Mouse (Mus musculus): ENCODE measurements at regions not wholly inside any gene's neighbourhood (a gene's known extent, or its start where the extent isn't known, plus 50 kb on each side); places are given as distances from the start of the nearest gene placed in this dataset.

GRCm38 (mm10) chr6:117071311-117071710 is 97.0 kb upstream of the Cxcl12 start:
- no peak for TF ChIP-seq MYOD1 (IDR thresholded peaks at IDR 0.05; ENCODE audit: control insufficient read depth, insufficient read length, low read depth)
- no peak for TF ChIP-seq MAX (IDR thresholded peaks at IDR 0.05)
- TF ChIP-seq USF1 (IDR thresholded peaks at IDR 0.05; ENCODE audit: low read depth), result no peak
- no peak for TF ChIP-seq FOSL1 (IDR thresholded peaks at IDR 0.05; ENCODE audit: insufficient read depth, low read length, poor library complexity, severe bottlenecking)
- TF ChIP-seq MYOG (IDR thresholded peaks at IDR 0.05; ENCODE audit: control insufficient read depth, extremely low read depth, insufficient read length), result no peak
- TF ChIP-seq CTCF (IDR thresholded peaks at IDR 0.05; ENCODE audit: control insufficient read depth, insufficient read depth, insufficient read length), result no peak
- no peak for TF ChIP-seq CEBPB (IDR thresholded peaks at IDR 0.05; ENCODE audit: low read depth)
- Histone ChIP-seq H3K36me3 (ENCODE audit: control insufficient read depth, insufficient read depth) (no peaks in the 10 kb centered on the region), H3K79me2 (ENCODE audit: control insufficient read depth, insufficient read depth) (no peaks in the 10 kb centered on the region), H3ac (ENCODE audit: control insufficient read depth, insufficient read length, low read depth) (no peak overlapping the region), H3K79me3 (ENCODE audit: low read depth) (no peaks in the 10 kb centered on the region), H3K4me3 (ENCODE audit: insufficient read depth, poor library complexity, severe bottlenecking) (no peak overlapping the region), H3K27me3 (ENCODE audit: control insufficient read depth, insufficient read depth, insufficient read length) (no peaks in the 10 kb centered on the region)

GRCm38 (mm10) chr6:117071857-117072256 is 96.5 kb upstream of the Cxcl12 start:
- no peaks in the 10 kb centered on the region for H3K79me3 ChIP-seq (ENCODE audit: low read depth)
- H3K79me2 ChIP-seq (ENCODE audit: control insufficient read depth, insufficient read depth), result no peaks in the 10 kb centered on the region
- TF ChIP-seq FOSL1 (IDR thresholded peaks at IDR 0.05; ENCODE audit: insufficient read depth, low read length, poor library complexity, severe bottlenecking), result no peak
- TF ChIP-seq MAX (IDR thresholded peaks at IDR 0.05), result no peak
- no peak for TF ChIP-seq CEBPB (IDR thresholded peaks at IDR 0.05; ENCODE audit: low read depth)
- no peak for TF ChIP-seq CTCF (IDR thresholded peaks at IDR 0.05; ENCODE audit: control insufficient read depth, insufficient read depth, insufficient read length)
- TF ChIP-seq MYOG (IDR thresholded peaks at IDR 0.05; ENCODE audit: control insufficient read depth, extremely low read depth, insufficient read length), result no peak
- TF ChIP-seq USF1 (IDR thresholded peaks at IDR 0.05; ENCODE audit: low read depth), result no peak
- no peak for TF ChIP-seq MYOD1 (IDR thresholded peaks at IDR 0.05; ENCODE audit: control insufficient read depth, insufficient read length, low read depth)
- no peaks in the 10 kb centered on the region for H3K36me3 ChIP-seq (ENCODE audit: control insufficient read depth, insufficient read depth)
- no peak overlapping the region for H3ac ChIP-seq (ENCODE audit: control insufficient read depth, insufficient read length, low read depth)
- H3K27me3 ChIP-seq (ENCODE audit: control insufficient read depth, insufficient read depth, insufficient read length), result no peaks in the 10 kb centered on the region
- no peak overlapping the region for H3K4me3 ChIP-seq (ENCODE audit: insufficient read depth, poor library complexity, severe bottlenecking)

GRCm38 (mm10) chr6:117079500-117079899 is 88.8 kb upstream of the Cxcl12 start:
- Histone ChIP-seq H3K79me3 (ENCODE audit: low read depth) (no peaks in the 10 kb centered on the region), H3K79me2 (ENCODE audit: control insufficient read depth, insufficient read depth) (no peaks in the 10 kb centered on the region), H3K27me3 (ENCODE audit: control insufficient read depth, insufficient read depth, insufficient read length) (no peaks in the 10 kb centered on the region), H3K36me3 (ENCODE audit: control insufficient read depth, insufficient read depth) (no peaks in the 10 kb centered on the region), H3ac (ENCODE audit: control insufficient read depth, insufficient read length, low read depth) (no peak overlapping the region), H3K4me3 (ENCODE audit: insufficient read depth, poor library complexity, severe bottlenecking) (no peak overlapping the region)
- TF ChIP-seq CEBPB (IDR thresholded peaks at IDR 0.05; ENCODE audit: low read depth) (no peak), FOSL1 (IDR thresholded peaks at IDR 0.05; ENCODE audit: insufficient read depth, low read length, poor library complexity, severe bottlenecking) (no peak), USF1 (IDR thresholded peaks at IDR 0.05; ENCODE audit: low read depth) (no peak), MYOG (IDR thresholded peaks at IDR 0.05; ENCODE audit: control insufficient read depth, extremely low read depth, insufficient read length) (no peak), CTCF (IDR thresholded peaks at IDR 0.05; ENCODE audit: control insufficient read depth, insufficient read depth, insufficient read length) (no peak), MYOD1 (IDR thresholded peaks at IDR 0.05; ENCODE audit: control insufficient read depth, insufficient read length, low read depth) (no peak), MAX (IDR thresholded peaks at IDR 0.05) (no peak)

GRCm38 (mm10) chr6:117080973-117081372 is 87.4 kb upstream of the Cxcl12 start:
- H3ac ChIP-seq (ENCODE audit: control insufficient read depth, insufficient read length, low read depth), result no peak overlapping the region
- no peaks in the 10 kb centered on the region for H3K36me3 ChIP-seq (ENCODE audit: control insufficient read depth, insufficient read depth)
- TF ChIP-seq CEBPB (IDR thresholded peaks at IDR 0.05; ENCODE audit: low read depth) (no peak), MYOD1 (IDR thresholded peaks at IDR 0.05; ENCODE audit: control insufficient read depth, insufficient read length, low read depth) (no peak), FOSL1 (IDR thresholded peaks at IDR 0.05; ENCODE audit: insufficient read depth, low read length, poor library complexity, severe bottlenecking) (no peak), MAX (IDR thresholded peaks at IDR 0.05) (no peak), CTCF (IDR thresholded peaks at IDR 0.05; ENCODE audit: control insufficient read depth, insufficient read depth, insufficient read length) (no peak), MYOG (IDR thresholded peaks at IDR 0.05; ENCODE audit: control insufficient read depth, extremely low read depth, insufficient read length) (no peak)
- no peaks in the 10 kb centered on the region for H3K79me2 ChIP-seq (ENCODE audit: control insufficient read depth, insufficient read depth)
- no peaks in the 10 kb centered on the region for H3K79me3 ChIP-seq (ENCODE audit: low read depth)
- H3K27me3 ChIP-seq (ENCODE audit: control insufficient read depth, insufficient read depth, insufficient read length), result no peaks in the 10 kb centered on the region
- no peak overlapping the region for H3K4me3 ChIP-seq (ENCODE audit: insufficient read depth, poor library complexity, severe bottlenecking)

GRCm38 (mm10) chr6:117084211-117084610 is 84.1 kb upstream of the Cxcl12 start:
- Histone ChIP-seq H3K36me3 (ENCODE audit: control insufficient read depth, insufficient read depth) (no peaks in the 10 kb centered on the region), H3ac (ENCODE audit: control insufficient read depth, insufficient read length, low read depth) (no peak overlapping the region), H3K27me3 (ENCODE audit: control insufficient read depth, insufficient read depth, insufficient read length) (no peaks in the 10 kb centered on the region), H3K4me3 (ENCODE audit: insufficient read depth, poor library complexity, severe bottlenecking) (no peak overlapping the region), H3K79me2 (ENCODE audit: control insufficient read depth, insufficient read depth) (no peaks in the 10 kb centered on the region), H3K79me3 (ENCODE audit: low read depth) (no peaks in the 10 kb centered on the region)
- TF ChIP-seq MYOD1 (IDR thresholded peaks at IDR 0.05; ENCODE audit: control insufficient read depth, insufficient read length, low read depth), result no peak
- no peak for TF ChIP-seq MYOG (IDR thresholded peaks at IDR 0.05; ENCODE audit: control insufficient read depth, extremely low read depth, insufficient read length)
- no peak for TF ChIP-seq MAX (IDR thresholded peaks at IDR 0.05)
- TF ChIP-seq USF1 (IDR thresholded peaks at IDR 0.05; ENCODE audit: low read depth), result no peak

- TF ChIP-seq USF1 (IDR thresholded peaks at IDR 0.05; ENCODE audit: low read depth) (no peak), MAX (IDR thresholded peaks at IDR 0.05) (no peak), FOSL1 (IDR thresholded peaks at IDR 0.05; ENCODE audit: insufficient read depth, low read length, poor library complexity, severe bottlenecking) (no peak), CTCF (IDR thresholded peaks at IDR 0.05; ENCODE audit: control insufficient read depth, insufficient read depth, insufficient read length) (no peak), CEBPB (IDR thresholded peaks at IDR 0.05; ENCODE audit: low read depth) (no peak)
- Histone ChIP-seq H3K36me3 (ENCODE audit: control insufficient read depth, insufficient read depth) (no peaks in the 10 kb centered on the region), H3K27me3 (ENCODE audit: control insufficient read depth, insufficient read depth, insufficient read length) (no peaks in the 10 kb centered on the region), H3ac (ENCODE audit: control insufficient read depth, insufficient read length, low read depth) (no peak overlapping the region), H3K79me3 (ENCODE audit: low read depth) (no peaks in the 10 kb centered on the region), H3K79me2 (ENCODE audit: control insufficient read depth, insufficient read depth) (no peaks in the 10 kb centered on the region), H3K4me3 (ENCODE audit: insufficient read depth, poor library complexity, severe bottlenecking) (no peak overlapping the region)
These were observed 83.4 kb upstream of the Cxcl12 start for GRCm38 (mm10) chr6:117084833-117085500.
